Mouse (Mus musculus): ENCODE results near the gene Elp6. TPM values are rescaled to one million over a fixed set of nuclear protein-coding genes. Genes with fewer than 3 reads are reported as not detected.

Gene Elp6
- polyA plus RNA-seq, 1 experiment from 2014 or later: 16.5 TPM

GRCm38 (mm10) chr9:110343805-110344204 is 38.8 kb downstream of the Elp6 start:
- Histone ChIP-seq H3K36me3 (no peaks in the 10 kb centered on the region), H3K4me3 (no peak overlapping the region), H3K27me3 (replicated peaks) (no peaks in the 10 kb centered on the region), H3K9ac (no peak overlapping the region), H3K4me1 (peaks cover 25% of the 10 kb centered on the region), H3K4me2 (no peak overlapping the region), H3K27ac (no peak overlapping the region), H3K9me3 (replicated peaks) (no peaks in the 10 kb centered on the region)
- WGBS (ENCODE audit: insufficient replicate concordance): 65% methylated on average over 6 of the region's 6 CpGs
- peak; percentile 72 for ATAC-seq

- Histone ChIP-seq H3K4me3 (no peak overlapping the region), H3K36me3 (no peaks in the 10 kb centered on the region), H3K4me2 (no peak overlapping the region), H3K4me1 (peaks cover 32% of the 10 kb centered on the region), H3K9ac (no peak overlapping the region), H3K9me3 (replicated peaks) (no peaks in the 10 kb centered on the region), H3K27ac (no peak overlapping the region), H3K27me3 (replicated peaks) (no peaks in the 10 kb centered on the region)
- ATAC-seq: no peak
- WGBS (ENCODE audit: insufficient replicate concordance): 68% methylated on average over 7 of the region's 7 CpGs
Observed at GRCm38 (mm10) chr9:110345057-110345739, 40.2 kb downstream of the Elp6 start.

GRCm38 (mm10) chr9:110348899-110349298 is 43.9 kb downstream of the Elp6 start:
- Histone ChIP-seq H3K36me3 (peaks cover 11% of the 10 kb centered on the region; the same call in 1 of the 2 replicates), H3K9me3 (replicated peaks) (no peaks in the 10 kb centered on the region), H3K4me1 (peaks cover 42% of the 10 kb centered on the region), H3K9ac (no peak overlapping the region), H3K4me2 (no peak overlapping the region), H3K4me3 (no peak overlapping the region), H3K27me3 (replicated peaks) (no peaks in the 10 kb centered on the region), H3K27ac (no peak overlapping the region)
- ATAC-seq: no peak
- 65% methylated on average over 4 of the region's 4 CpGs for WGBS (ENCODE audit: insufficient replicate concordance)

GRCm38 (mm10) chr9:110350188-110350587 is 45.2 kb downstream of the Elp6 start:
- Histone ChIP-seq H3K27ac (no peak overlapping the region), H3K27me3 (replicated peaks) (no peaks in the 10 kb centered on the region), H3K4me3 (no peak overlapping the region), H3K36me3 (peaks cover 18% of the 10 kb centered on the region), H3K4me2 (no peak overlapping the region), H3K4me1 (peaks cover 36% of the 10 kb centered on the region), H3K9ac (no peak overlapping the region), H3K9me3 (replicated peaks) (no peaks in the 10 kb centered on the region)
- WGBS (ENCODE audit: insufficient replicate concordance): 67% methylated on average over 5 of the region's 5 CpGs
- no peak for ATAC-seq

GRCm38 (mm10) chr9:110350612-110351011 is 45.6 kb downstream of the Elp6 start:
- Histone ChIP-seq H3K4me1 (peaks cover 34% of the 10 kb centered on the region), H3K9me3 (replicated peaks) (no peaks in the 10 kb centered on the region), H3K36me3 (peaks cover 23% of the 10 kb centered on the region), H3K27me3 (replicated peaks) (no peaks in the 10 kb centered on the region), H3K9ac (no peak overlapping the region), H3K4me2 (no peak overlapping the region), H3K4me3 (no peak overlapping the region), H3K27ac (0 out of 2 replicates have a peak overlapping the region, but pooled peaks have one; percentile 25)
- ATAC-seq: 0 out of 2 replicates have a peak, but pooled peaks have one; percentile 52
- 38% methylated on average over 5 of the region's 5 CpGs for WGBS (ENCODE audit: insufficient replicate concordance)

GRCm38 (mm10) chr9:110351350-110351749 is 46.4 kb downstream of the Elp6 start:
- H3K4me3 ChIP-seq: no peak overlapping the region
- 51% methylated on average over 2 of the region's 2 CpGs for WGBS (ENCODE audit: insufficient replicate concordance)
- H3K4me1 ChIP-seq: peaks cover 34% of the 10 kb centered on the region
- H3K9ac ChIP-seq: no peak overlapping the region
- H3K9me3 ChIP-seq (replicated peaks): no peaks in the 10 kb centered on the region
- no peak for ATAC-seq
- H3K4me2 ChIP-seq: no peak overlapping the region
- H3K36me3 ChIP-seq: peaks cover 29% of the 10 kb centered on the region
- H3K27ac ChIP-seq: 0 out of 2 replicates have a peak overlapping the region, but pooled peaks have one; percentile 25
- H3K27me3 ChIP-seq (replicated peaks): no peaks in the 10 kb centered on the region

- no peak for ATAC-seq
- no peak overlapping the region for H3K27ac ChIP-seq
- no peak overlapping the region for H3K9ac ChIP-seq
Observed at GRCm38 (mm10) chr9:110351932-110352632, 47.1 kb downstream of the Elp6 start.

GRCm38 (mm10) chr9:110358341-110358740 is 53.4 kb downstream of the Elp6 start:
- Histone ChIP-seq H3K27me3 (replicated peaks) (no peaks in the 10 kb centered on the region), H3K4me1 (0 out of 2 replicates have a peak, but pooled peaks cover 5% of the 10 kb centered on the region), H3K9ac (no peak overlapping the region), H3K36me3 (peaks cover 46% of the 10 kb centered on the region), H3K27ac (no peak overlapping the region), H3K9me3 (replicated peaks) (no peaks in the 10 kb centered on the region), H3K4me2 (no peak overlapping the region), H3K4me3 (no peak overlapping the region)
- WGBS (ENCODE audit: insufficient replicate concordance): 55% methylated on average over 2 of the region's 2 CpGs
- peak; percentile 33; the same call in 1 of the 2 replicates for ATAC-seq

More at GRCm38 (mm10) chr9:110351932-110352632, 47.1 kb downstream of the Elp6 start:
- no peak overlapping the region for H3K4me2 ChIP-seq
- H3K4me1 ChIP-seq: peaks cover 34% of the 10 kb centered on the region
- no peak overlapping the region for H3K4me3 ChIP-seq
- no peaks in the 10 kb centered on the region for H3K27me3 ChIP-seq (replicated peaks)
- H3K9me3 ChIP-seq (replicated peaks): no peaks in the 10 kb centered on the region
- WGBS (ENCODE audit: insufficient replicate concordance): 46% methylated on average over 8 of the region's 8 CpGs
- H3K36me3 ChIP-seq: peaks cover 33% of the 10 kb centered on the region

GRCm38 (mm10) chr9:110361299-110361698 is 56.3 kb downstream of the Elp6 start:
- Histone ChIP-seq H3K4me3 (no peak overlapping the region), H3K27me3 (replicated peaks) (no peaks in the 10 kb centered on the region), H3K9ac (no peak overlapping the region), H3K9me3 (replicated peaks) (no peaks in the 10 kb centered on the region), H3K4me2 (no peak overlapping the region), H3K27ac (no peak overlapping the region), H3K4me1 (0 out of 2 replicates have a peak, but pooled peaks cover 5% of the 10 kb centered on the region), H3K36me3 (peaks cover 41% of the 10 kb centered on the region)
- 76% methylated on average over 12 of the region's 12 CpGs for WGBS (ENCODE audit: insufficient replicate concordance)
- ATAC-seq: 0 out of 2 replicates have a peak, but pooled peaks have one; percentile 45

GRCm38 (mm10) chr9:110362337-110362736 is 57.4 kb downstream of the Elp6 start:
- H3K36me3 ChIP-seq: peaks cover 40% of the 10 kb centered on the region
- no peaks in the 10 kb centered on the region for H3K27me3 ChIP-seq (replicated peaks)
- 67% methylated on average over 10 of the region's 10 CpGs for WGBS (ENCODE audit: insufficient replicate concordance)
- H3K4me1 ChIP-seq: peaks cover 7% of the 10 kb centered on the region; the same call in 1 of the 2 replicates
- ATAC-seq: peak; percentile 74
- no peaks in the 10 kb centered on the region for H3K9me3 ChIP-seq (replicated peaks)
- H3K27ac ChIP-seq: no peak overlapping the region
- H3K4me2 ChIP-seq: no peak overlapping the region
- H3K9ac ChIP-seq: no peak overlapping the region
- no peak overlapping the region for H3K4me3 ChIP-seq

GRCm38 (mm10) chr9:110366746-110367145 is 61.8 kb downstream of the Elp6 start:
- Histone ChIP-seq H3K9me3 (replicated peaks) (no peaks in the 10 kb centered on the region), H3K27ac (no peak overlapping the region), H3K4me3 (no peak overlapping the region), H3K4me2 (no peak overlapping the region), H3K36me3 (peaks cover 47% of the 10 kb centered on the region), H3K4me1 (peaks cover 4% of the 10 kb centered on the region; the same call in 1 of the 2 replicates), H3K27me3 (replicated peaks) (no peaks in the 10 kb centered on the region), H3K9ac (no peak overlapping the region)
- 58% methylated on average over 5 of the region's 5 CpGs for WGBS (ENCODE audit: insufficient replicate concordance)
- no peak for ATAC-seq

- Histone ChIP-seq H3K9me3 (replicated peaks) (no peaks in the 10 kb centered on the region), H3K4me2 (no peak overlapping the region), H3K9ac (no peak overlapping the region), H3K27ac (no peak overlapping the region), H3K27me3 (replicated peaks) (no peaks in the 10 kb centered on the region), H3K4me3 (no peak overlapping the region), H3K4me1 (peaks cover 4% of the 10 kb centered on the region; the same call in 1 of the 2 replicates), H3K36me3 (peaks cover 49% of the 10 kb centered on the region)
- no peak for ATAC-seq
- WGBS (ENCODE audit: insufficient replicate concordance): 86% methylated on average over 3 of the region's 3 CpGs
Observed at GRCm38 (mm10) chr9:110369860-110370259, 64.9 kb downstream of the Elp6 start.

Data from liver, embryonic 12.5 days (tissue).